Mouse (Mus musculus): Measurements from ENCODE around the gene Actr8. TPM values are rescaled to one million over a fixed set of nuclear protein-coding genes. Genes with fewer than 3 reads are reported as not detected.

The Actr8 gene
- 10 to 100 TPM; 39.9 to 42.2 TPM for total RNA-seq (2021)

DNA sequence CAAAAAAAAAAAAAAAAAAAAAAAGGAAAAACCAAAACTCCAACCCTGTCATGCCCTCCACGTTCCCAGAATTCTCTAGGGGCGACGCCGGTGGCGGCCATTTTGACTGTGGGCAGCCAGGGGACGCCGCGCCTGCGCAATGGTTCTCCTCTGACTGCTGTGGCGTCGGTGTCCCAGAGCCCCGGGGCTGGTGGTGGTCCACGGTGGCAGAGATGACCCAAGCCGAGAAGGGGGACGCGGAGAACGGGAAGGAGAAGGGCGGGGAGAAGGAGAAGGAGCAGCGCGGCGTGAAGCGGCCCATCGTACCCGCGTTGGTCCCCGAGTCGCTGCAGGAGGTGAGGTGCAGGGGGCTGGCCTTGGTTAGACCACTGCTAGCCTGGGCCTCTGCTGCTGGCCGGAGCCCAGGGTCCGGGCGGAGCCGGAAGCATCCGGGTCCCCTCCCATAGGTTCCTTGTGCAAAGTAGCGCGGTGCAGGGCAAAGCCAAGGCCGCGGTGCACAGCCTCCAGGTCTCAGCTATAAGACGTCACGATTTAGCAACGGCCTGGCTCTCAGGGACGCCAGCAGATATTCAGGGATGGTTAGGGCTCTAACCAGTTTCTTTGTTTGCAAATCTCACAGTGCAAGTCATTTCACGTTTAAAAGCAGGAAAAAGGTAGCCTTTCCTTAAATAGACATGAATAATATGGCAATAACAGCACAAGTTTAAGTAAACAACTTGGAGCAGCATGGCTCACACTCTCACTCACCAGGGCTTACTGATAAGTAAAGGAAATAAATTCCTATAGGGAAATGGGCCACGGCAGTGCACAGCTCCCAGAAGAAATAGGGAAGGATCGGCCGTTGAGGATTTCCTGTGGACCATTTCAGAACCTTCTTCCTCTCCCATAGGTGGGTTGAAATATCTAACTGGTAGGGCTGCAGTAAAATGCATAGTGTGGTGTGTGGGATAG is at the start of gene Actr8:
Gene Actr8, plus strand, starts transcription at position 84 of the 951 bp plus-strand sequence.
- intact Hi-C loops (cut with DNase I): loop anchor here (10.0 kb wide), 1 partner anchor 496 kb away; the partner anchor contains the start of gene Dcp1a
- DNase-seq: peak; percentile 96 to 97

DNA sequence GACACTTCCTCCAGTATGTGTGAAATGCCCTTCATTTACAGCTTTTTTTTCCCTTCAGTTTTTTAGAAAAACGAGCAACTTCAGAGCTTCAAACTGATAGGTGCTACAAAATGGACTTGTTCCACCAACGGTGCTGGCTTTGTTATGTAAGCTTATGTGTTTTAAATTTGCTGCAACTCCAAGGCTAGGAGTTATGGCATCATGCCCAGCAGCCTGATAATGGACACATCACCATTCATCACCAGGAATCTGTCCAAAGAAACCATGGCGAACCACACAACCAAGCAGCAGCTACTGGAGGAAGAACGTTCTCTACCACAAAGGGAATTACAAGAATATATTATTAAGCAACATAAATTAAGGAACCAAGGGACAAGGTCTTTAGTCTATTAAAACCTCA is 49.2 kb upstream of the Actr8 start:
- no peak for DNase-seq
- intact Hi-C loops (cut with DNase I): no loop called here

DNA sequence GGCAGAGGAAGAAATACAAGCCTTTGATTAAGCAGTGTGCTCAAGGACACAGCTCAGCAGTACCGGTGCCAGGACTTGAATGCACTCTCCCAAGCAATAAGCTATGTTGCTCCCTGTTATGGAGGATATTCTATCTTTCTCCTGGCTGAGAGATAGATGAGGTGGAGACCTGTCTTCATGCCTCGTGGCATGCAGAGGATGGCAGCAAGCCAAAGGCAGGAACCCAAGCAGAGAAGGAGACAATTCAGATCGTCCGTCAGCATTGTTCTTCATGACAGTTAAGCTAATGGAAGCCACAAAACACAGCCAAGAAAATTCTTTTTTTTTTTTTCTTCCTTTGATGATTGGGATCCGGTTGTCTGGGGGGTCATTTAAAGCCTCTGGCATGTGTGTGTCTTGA is 42.6 kb upstream of the Actr8 start:
- DNase-seq: no peak
- intact Hi-C loops (cut with DNase I): no loop called here

DNA sequence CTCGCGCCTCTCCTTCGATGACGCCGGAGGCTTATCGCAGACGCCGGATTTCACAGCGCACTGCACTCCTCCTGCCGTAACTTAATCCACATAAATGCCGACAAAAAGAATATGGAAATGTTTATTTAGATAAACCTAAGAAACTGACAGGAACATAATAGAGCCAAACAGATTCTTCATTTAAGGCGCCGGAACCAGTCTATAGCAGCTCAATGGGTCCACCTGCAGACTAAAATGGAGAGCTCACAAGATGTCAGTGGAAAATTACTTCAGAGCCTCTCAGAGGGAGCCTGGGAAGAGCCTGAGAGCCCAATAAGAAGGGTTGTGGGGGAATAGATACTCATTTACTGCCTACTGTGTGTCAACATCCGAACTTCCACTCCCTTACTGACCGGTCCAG is 40.7 kb upstream of the Actr8 start:
- intact Hi-C loops (cut with DNase I): loop anchor here (1.0 kb wide), 1 partner anchor 100 kb away; no protein-coding TSS in a partner anchor
- no peak for DNase-seq

DNA sequence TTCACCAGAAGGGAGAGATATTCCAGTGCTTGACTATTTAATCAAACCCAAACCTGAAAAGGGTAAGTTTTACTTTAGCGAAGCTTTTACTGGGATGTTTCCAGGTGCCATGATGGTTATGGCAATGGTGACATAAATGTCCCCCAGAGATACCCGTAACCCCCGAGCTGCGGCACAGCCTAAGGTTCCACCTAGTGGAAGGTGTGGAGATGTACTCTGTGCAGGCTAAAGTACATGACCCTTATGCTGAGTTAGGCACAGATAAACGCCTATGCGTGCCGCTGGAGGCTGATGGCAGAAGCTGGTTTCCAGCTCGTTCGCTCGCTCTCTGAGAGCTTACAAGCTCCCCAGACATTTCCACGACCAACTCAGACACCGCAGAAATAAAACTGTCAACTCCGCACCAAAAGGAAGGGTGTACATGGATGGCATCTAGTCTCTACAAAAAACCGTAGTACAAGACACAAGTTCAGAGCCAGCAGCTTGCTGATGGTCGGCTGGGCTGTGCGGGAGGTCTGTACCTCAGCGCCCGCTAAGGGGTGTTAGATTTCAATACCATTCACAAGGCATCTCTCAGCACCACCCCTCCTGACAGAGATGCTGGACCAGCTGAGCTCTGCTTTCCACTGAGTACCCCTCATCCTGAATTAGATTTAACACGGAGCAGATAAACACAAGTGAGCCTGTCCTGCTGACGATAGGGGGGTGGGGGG is 38.4 kb upstream of the Actr8 start:
- intact Hi-C loops (cut with DNase I): loop anchor here (5.0 kb wide), 1 partner anchor 47 kb away; no protein-coding TSS in a partner anchor
- no peak for DNase-seq

DNA sequence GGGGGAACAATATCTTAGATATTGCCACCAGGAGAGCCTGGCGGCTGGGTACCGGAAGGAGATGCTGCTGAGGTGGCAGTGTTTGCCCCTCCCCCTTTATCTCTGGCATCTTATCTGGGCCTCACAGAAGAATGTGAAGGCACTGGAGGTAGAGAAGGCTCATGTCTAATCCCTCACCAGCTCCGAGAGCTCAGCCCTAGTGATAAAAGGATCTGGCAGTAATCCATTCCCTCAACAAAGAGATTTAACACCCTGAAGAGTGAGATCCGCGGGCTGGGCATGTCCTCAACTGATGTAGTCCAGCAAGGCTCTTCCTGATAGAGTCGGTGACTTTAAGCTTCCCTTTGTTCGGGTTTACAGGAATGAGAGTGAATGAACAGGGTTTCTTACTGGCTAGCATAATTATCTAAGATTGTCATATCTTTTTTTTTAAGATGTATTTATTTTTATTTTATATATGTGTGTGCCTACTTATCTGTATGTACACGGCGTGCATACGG is 37.8 kb upstream of the Actr8 start:
- no peak for DNase-seq
- intact Hi-C loops (cut with DNase I): loop anchor here (5.0 kb wide), 1 partner anchor 48 kb away; no protein-coding TSS in a partner anchor

DNA sequence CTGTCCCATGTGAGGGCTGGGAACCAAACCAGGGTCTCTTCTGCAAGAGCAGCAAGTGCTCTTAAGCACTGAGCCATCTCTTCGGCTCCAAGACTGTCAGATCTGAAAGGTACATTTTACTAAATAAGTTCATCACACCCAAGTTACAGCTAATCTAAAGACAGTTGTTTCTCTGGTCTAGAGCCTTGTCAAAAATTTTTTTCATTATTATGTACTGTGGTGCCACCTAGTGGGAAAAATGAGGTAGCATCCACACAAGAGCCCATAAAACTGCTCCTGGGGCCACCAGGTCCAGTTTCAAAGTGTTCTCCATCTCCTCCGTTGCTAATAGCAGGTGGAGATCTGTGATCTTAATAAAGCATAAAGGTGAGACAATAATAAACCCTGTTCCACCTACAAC is 37.3 kb upstream of the Actr8 start:
- intact Hi-C loops (cut with DNase I): loop anchor here (1.0 to 5.0 kb wide), 2 partner anchors 49 to 104 kb away; no protein-coding TSS in a partner anchor
- DNase-seq: peak; percentile 47 to 50

DNA sequence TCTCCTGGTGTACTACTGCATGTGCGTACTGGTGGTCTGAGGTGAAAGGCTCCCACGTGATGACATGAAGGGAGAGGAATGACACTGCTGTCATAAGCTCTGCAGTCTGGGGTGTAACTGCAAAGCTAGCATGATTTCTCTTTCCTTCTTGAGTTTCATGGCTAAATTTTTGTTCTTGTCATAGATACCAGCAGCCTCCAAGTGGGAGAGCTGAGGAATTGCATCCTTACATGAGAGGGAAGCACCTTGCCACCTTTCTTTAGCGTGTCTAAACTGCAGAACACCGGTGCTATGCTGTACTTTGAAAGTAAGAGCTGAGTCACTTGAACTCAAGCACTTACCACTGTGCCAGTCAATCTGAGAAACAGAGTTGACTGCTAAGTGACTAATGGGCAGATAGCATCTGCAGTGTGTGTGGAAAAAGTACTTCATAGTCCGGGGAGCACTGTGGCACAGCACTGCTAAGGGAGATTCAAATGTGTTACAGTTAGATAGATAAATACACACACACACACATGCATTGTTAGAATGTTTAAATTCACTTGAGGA is 31.3 kb upstream of the Actr8 start:
- DNase-seq: no peak
- intact Hi-C loops (cut with DNase I): no loop called here

DNA sequence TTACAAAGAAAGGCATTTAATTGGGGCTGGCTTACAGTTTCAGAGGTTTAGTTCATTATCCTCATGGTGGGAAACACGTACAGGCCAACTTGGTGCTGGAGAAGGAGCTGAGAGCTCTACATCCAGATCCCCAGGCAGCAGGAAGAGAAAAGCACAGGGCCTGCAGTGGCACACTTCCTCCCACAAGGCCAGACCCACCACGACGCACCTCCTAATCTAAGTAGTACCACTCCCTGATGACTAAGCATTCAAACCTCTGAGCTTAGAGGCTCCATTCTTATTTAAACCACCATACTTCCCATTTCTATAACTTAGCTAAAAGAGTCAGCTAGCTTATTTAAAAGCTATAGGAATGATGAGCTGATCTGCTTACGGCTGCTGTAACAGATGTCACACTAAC is 27.3 kb upstream of the Actr8 start:
- intact Hi-C loops (cut with DNase I): no loop called here

DNA sequence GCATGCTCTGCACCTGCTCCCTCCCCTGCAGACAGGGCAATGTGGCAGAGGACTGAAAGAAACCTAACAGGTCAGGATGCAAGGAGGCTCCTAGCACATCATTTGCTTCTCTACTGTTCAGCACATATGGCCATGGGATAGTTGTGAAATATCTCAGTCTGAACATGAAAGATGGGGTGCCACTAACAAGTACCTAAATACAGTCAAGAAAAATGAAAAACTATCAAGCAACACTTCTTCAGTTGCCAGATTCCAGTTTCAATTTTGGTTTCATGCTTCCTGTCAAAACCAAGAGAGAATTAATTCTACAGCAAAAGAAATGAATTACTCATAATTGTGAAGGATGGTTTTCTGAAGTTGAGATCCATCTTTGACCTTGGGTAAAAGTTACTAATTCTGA is 20.7 kb upstream of the Actr8 start:
- DNase-seq: no peak
- intact Hi-C loops (cut with DNase I): no loop called here

More for the DNA sequence above, 27.3 kb upstream of the Actr8 start:
- no peak for DNase-seq

DNA sequence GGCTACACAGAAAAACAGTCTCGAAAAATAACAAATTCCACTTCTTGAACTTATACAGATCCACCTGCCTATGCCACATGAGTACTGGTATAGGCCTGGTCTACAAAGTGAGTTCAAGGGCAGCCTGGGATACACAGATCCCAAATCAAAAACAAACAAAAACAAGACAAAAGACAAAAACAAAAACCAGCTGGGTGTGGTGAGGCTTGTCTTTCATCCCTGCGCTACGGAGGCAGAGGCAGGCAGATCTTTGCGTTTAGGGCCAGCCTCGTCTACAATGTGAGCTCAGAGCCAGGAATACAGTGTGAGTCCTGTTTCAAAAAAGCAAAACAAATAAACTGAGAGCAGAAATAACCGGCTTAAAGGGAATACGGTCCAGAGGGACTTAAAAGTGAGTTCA is 10.5 kb upstream of the Actr8 start:
- intact Hi-C loops (cut with DNase I): loop anchor here (1.0 kb wide), 1 partner anchor 10 kb away; no protein-coding TSS in a partner anchor
- DNase-seq: no peak

DNA sequence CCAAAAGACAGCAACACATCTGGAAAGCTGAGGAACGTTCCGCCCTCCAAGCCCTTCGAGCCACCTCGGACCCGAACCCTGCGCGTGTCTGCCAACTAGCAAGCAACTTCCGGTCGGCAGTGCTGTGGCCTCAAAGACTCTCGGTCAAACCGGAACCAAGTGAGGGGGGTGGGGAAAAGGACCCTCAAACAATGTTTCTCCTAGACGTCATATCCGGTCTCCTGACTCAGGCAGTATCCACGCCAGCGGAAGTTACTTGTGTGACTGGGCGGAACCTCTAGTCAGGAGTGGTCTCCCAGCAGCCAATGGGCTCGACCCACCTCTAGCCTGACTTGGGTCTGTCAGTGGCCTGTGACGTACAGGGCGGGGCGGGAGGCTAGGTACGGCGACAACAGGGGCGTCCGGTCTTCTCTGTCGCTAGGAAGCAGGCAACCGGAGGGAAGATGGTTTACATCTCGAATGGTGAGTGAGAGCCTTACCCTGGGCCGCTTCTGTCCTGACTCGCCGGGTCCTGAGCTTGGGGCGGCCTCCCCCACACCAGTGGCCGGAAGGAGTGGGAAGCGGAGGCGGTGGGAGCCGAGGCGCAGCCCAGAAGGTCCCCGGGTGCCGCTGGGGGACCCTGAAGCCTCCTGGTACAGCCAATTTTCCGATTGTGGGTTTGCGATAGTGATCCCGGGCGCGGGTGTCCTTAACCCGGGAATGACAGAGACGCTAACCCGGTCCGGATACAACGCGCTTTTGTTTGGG is 9.9 kb upstream of the Actr8 start, which contains the start of gene Selenok:
Gene Selenok, plus strand, starts transcription at position 234 of the 747 bp plus-strand sequence.
- intact Hi-C loops (cut with DNase I): loop anchor here (1.0 kb wide), 1 partner anchor 9 kb away; no protein-coding TSS in a partner anchor
- DNase-seq: peak; percentile 88 to 91

DNA sequence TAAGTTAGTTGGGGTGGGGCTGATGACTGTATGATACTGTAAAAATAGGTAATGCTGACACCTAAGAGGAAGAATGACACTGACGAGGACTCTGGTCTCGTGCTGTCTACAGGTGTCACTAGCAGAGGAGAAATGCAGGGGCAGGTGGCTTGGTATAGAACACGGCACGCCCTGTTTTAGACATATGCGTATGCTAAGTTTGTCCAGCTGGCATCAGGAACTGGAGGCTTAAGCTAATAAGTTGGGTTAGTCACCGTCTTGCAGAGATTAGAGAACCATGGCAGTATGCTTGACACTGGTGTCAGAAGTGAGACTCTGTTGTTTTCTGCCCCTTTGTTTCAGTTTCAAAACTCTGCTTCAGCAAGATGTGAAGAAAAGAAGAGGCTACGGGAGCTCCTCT is 6.7 kb upstream of the Actr8 start:
- intact Hi-C loops (cut with DNase I): loop anchor here (10.0 kb wide), 1 partner anchor 503 kb away; the partner anchor contains the start of gene Dcp1a
- no peak for DNase-seq

DNA sequence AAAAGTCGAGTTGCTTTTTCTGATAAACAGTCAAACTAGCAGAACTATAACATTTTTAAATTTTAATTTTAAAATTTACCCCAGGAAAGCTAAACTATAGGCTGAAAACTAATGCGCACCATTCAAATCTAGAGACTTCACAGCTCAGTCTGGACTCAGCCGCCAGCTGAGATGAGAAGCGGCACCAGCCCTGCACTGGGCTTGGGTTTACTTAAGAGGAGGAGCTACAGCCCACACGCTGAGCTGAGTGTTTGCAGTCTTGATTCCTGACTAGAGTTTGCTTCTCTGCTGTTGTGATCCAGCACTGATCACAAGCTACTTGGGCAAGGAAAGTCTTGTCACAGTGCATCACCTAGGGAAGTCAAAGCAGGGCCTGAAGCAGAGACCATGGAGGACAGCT is 6.1 kb upstream of the Actr8 start:
- intact Hi-C loops (cut with DNase I): loop anchor here (10.0 kb wide), 1 partner anchor 503 kb away; the partner anchor contains the start of gene Dcp1a
- DNase-seq: no peak

DNA sequence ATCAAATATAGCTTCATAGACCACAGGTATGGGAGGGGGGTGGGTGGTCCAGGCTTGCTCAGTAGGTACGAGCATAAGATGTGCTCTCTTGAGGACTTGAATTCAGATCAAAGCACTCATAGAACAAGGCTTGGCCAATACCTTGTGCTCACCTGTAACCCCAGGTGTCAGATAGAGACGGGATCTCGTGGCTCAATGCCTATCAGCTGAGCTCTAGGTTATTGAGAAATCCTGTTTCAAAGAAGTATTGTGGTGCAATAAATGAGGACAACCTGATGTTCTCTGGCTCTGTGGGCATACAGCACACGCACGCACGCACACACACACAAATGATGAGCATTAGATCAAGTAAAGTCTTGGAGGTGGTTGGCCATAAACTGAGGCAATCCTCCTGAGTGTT is 1.2 kb upstream of the Actr8 start:
- no peak for DNase-seq
- intact Hi-C loops (cut with DNase I): loop anchor here (1.0 to 10.0 kb wide), 2 partner anchors 9 to 498 kb away; partner anchors contain the start of genes Dcp1a and Selenok

DNA sequence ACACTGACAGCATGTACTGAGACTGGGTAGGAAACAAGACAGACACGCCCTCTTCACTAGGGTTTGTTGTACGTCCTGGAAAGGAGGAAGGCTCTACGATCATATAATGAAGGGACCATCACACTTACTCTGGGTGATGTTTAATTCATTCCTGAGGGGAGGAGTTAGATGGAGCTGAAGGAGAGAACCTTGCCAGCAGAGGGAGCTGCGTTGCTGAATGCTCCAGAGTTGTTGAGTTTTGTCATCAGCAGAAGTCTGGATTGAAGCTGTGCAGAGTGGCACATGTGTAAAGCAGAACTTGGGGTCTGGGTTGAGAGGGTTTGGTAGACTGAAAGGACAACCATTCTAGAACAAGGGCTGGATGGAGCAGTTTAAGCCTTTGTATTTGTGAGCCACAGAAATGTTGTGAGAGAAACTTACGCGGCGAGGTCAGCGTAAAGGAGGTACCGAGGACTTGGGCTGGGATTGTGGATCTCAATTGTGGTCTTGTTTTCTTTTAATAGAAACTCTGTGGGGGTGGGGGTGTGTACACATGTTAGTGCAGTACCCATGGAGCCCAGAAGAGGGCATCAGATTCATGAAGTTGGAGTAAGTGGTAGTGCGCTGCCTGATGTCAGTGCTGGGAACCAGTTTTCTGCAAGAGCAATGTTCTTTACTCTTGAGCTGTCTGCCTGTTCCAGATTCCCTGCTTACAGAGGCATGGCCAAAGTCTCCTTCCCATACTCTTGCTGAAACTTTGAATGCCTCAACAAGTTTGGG is 2.5 kb downstream of the Actr8 start:
- no peak for DNase-seq
- intact Hi-C loops (cut with DNase I): no loop called here

DNA sequence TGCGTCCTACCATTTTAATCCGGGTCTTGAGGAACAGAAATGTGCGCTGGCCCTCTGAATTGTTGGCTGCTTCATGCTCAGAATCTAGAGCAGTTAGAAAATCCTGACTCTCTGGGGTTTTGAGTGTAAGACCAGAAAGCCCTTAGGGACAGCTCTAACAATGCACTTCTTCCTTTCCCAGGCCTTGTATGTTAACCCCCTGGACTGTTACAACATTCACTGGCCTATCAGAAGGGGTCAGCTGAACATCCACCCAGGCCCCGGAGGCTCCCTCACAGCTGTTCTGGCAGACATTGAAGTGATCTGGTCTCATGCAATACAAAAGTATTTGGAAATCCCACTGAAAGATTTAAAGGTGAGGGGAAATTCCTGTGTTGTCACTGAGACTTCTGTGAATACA is 8.0 kb downstream of the Actr8 start:
- intact Hi-C loops (cut with DNase I): no loop called here
- no peak for DNase-seq

DNA sequence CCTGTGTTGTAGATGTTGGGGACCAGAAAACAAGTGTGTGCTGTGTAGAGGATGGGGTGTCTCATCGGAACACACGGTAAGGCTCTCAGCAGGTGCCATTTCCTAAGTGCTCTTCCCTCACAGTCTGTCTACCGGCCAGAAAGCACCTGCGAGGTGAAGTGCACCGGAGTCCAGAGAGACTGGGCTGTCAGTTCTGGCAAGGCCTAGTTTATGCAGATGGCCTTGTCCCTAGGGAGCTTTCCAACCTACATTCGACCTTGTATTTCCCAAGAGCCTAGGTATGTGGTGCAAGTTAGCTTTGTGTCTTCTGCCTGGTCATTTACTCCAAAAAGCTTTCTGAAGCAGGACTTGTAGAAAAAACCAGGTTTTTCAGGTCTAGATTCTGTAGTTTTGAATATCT is 9.1 kb downstream of the Actr8 start:
- intact Hi-C loops (cut with DNase I): no loop called here

DNA sequence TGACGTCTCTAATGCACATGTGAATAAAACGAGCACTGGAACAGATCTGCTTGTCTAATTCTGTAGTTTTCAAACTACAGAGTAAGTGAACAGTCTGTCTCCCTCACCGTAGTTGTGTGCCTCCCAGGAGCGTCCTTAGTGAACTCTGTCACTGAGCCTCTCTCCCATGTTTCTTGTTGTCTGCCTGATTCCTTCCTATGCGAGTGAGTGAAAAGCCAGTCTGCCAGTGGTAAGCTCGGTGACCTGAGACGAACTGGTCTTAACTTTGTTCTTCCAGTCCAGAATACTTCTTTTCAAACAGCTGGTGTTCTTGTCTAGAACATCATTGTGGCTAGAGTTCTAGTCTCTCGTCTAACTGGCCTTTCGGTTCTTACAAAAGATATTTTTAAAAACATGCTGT is 9.6 kb downstream of the Actr8 start:
- DNase-seq: no peak

More for the DNA sequence above, 9.1 kb downstream of the Actr8 start:
- DNase-seq: no peak

More for the DNA sequence above, 9.6 kb downstream of the Actr8 start:
- intact Hi-C loops (cut with DNase I): no loop called here
